Mouse (Mus musculus) midbrain, embryonic 10.5 days (tissue): ENCODE data around the gene Pkm. TPM values are rescaled to one million over a fixed set of nuclear protein-coding genes. Genes with fewer than 3 reads are reported as not detected.

Experiments used
- DNase-seq: peaks from one replicate; pipeline ENCODE4 v3.0.0-alpha.2; 2017; ENCODE audit warnings: low spot score
- H3K27ac ChIP-seq: fragments of 300-500 bp; sonication (generic); replicated peaks from 2 replicates; pipeline ENCODE4 v1.5.1; 2016; ENCODE audit warnings: mild to moderate bottlenecking
- H3K27me3 ChIP-seq: fragments of 300-500 bp; sonication (generic); 2 replicates; pipeline ENCODE4 v1.6.1; 2016; ENCODE audit warnings: low read depth, mild to moderate bottlenecking; ENCODE audit not compliant: poor library complexity, severe bottlenecking
- H3K36me3 ChIP-seq: fragments of 300-500 bp; sonication (generic); 2 replicates; pipeline ENCODE4 v1.6.1; 2016; ENCODE audit warnings: mild to moderate bottlenecking, moderate library complexity
- H3K4me1 ChIP-seq: fragments of 300-500 bp; sonication (generic); 2 replicates; pipeline ENCODE4 v1.6.1; 2016
- H3K4me3 ChIP-seq: fragments of 300-500 bp; sonication (generic); 2 replicates; pipeline ENCODE4 v1.5.1; 2016; ENCODE audit warnings: mild to moderate bottlenecking, moderate library complexity
- H3K9me3 ChIP-seq: fragments of 300-500 bp; sonication (generic); replicated peaks from 2 replicates; pipeline ENCODE4 v1.6.1; 2016; ENCODE audit warnings: mild to moderate bottlenecking
- WGBS: fragments of 180-500 bp; shearing (Covaris S2); methylation state at CpG from one replicate; pipeline ENCODE4 v1.1.7; 2016; 5-methylcytosine and 5-hydroxymethylcytosine counted together
- polyA plus RNA-seq: library from polyadenylated mRNA; unstranded; fragments of >200 nt; fragmentation: Nextera tagmentation; extraction: Ambion mirVana; gene quantifications from 2 replicates; pipeline ENCODE4 v1.2.1, GENCODE M21; 2016

Gene Pkm
- polyA plus RNA-seq, 1 experiment from 2014 or later = 3,271 TPM

DNA sequence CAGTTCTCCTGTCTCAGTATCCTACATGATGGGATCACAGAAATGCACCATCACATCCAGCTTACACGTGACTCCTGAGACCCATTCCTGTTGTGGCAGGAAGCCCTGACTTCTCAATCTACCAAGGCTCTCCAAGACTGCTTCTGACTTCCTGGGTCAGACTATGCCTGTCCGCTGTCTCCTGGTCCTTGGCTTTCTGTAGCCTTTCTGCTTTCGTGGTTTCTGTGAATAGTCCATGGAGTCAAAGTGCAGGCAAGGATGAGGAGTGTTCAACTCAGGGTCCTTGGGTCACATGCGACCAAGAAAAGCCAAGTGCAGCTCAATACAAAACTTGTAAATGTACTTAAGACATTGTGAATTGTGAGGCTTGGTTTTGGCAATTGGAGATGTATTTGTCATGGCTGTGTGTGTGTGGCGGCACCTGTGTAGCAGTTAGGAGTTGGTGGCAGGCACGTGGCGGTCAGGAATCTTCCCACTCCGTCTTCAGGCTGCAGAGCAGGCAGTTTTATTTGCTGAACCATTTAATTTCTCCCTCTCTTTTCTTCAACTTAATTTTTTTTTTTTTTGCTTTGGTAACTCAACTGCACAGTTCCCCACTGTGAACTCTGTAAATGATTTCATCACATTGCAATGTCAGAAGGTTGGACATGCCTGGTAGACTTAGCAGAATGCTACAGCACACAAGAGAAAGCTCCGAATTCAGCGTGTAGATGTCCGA lies 71.6 kb downstream of the Pkm start:
- Histone ChIP-seq H3K27me3 (no peaks in the 10 kb centered on the region), H3K4me1 (peaks cover 9% of the 10 kb centered on the region; the same call in 1 of the 2 replicates), H3K36me3 (no peaks in the 10 kb centered on the region), H3K27ac (no peak overlapping the region), H3K4me3 (no peak overlapping the region), H3K9me3 (no peaks in the 10 kb centered on the region)
- WGBS = 91% methylated on average over 11 of the region's 11 CpGs
- DNase-seq = no peak

Other genes with a start within 250 kb of the Pkm start
- gene Arih1, start 169.8 kb upstream of the Pkm start, polyA plus RNA-seq = 14.1 and 14.4 TPM in 2 replicates
- 50.4 and 51.2 TPM in 2 replicates for gene Hexa, start 116.8 kb upstream of the Pkm start, polyA plus RNA-seq
- 0.09 and 0.12 TPM in 2 replicates for gene Tmem202, start 116.5 kb upstream of the Pkm start, polyA plus RNA-seq
- 4.4 and 8.2 TPM in 2 replicates for gene Celf6, start 78.5 kb upstream of the Pkm start, polyA plus RNA-seq
- gene Parp6, start 39.1 kb upstream of the Pkm start, polyA plus RNA-seq = 46.5 and 70.8 TPM in 2 replicates
- 0.11 and 0.14 TPM in 2 replicates for gene Gramd2, start 23.8 kb downstream of the Pkm start, polyA plus RNA-seq
- gene Senp8, start 94.3 kb downstream of the Pkm start, polyA plus RNA-seq = 21.7 and 22.0 TPM in 2 replicates
- 10.4 and 12.6 TPM in 2 replicates for gene Myo9a, start 94.5 kb downstream of the Pkm start, polyA plus RNA-seq